Mouse (Mus musculus) A20 (cell line): ENCODE measurements around the gene Ccs.

Experiments used
- DNase-seq: peaks from one replicate; pipeline ENCODE4 v3.0.0-alpha.2; 2011; ENCODE audit warnings: low read depth, low spot score

Ccs gene

GRCm38 (mm10) chr19:4836096-4836495, 3.0 kb downstream of the Ccs start:
- no peak for DNase-seq

GRCm38 (mm10) chr19:4833977-4834376, 5.2 kb downstream of the Ccs start:
- no peak for DNase-seq

- no peak for DNase-seq
Measured at GRCm38 (mm10) chr19:4829156-4829555, 10.0 kb downstream of the Ccs start.

- no peak for DNase-seq
Measured at GRCm38 (mm10) chr19:4828444-4829114, 10.6 kb downstream of the Ccs start.

GRCm38 (mm10) chr19:4820678-4821303, 18.3 kb downstream of the Ccs start:
- DNase-seq = no peak

- no peak for DNase-seq
Measured at GRCm38 (mm10) chr19:4817182-4817835, 21.8 kb downstream of the Ccs start.

- peak; percentile 60 for DNase-seq
Measured at GRCm38 (mm10) chr19:4813015-4813414, 26.1 kb downstream of the Ccs start.

- DNase-seq = peak; percentile 65
Measured at GRCm38 (mm10) chr19:4812334-4812949, 26.7 kb downstream of the Ccs start.

- DNase-seq = no peak
Measured at GRCm38 (mm10) chr19:4811909-4812242, 27.3 kb downstream of the Ccs start.

- DNase-seq = peak; percentile 99
Measured at GRCm38 (mm10) chr19:4811063-4811908, 27.8 kb downstream of the Ccs start, which contains the start of the genes Gm21992 and Rbm14. Gm21992 (minus strand) TSS chr19:4811612. Rbm14 (minus strand) TSS chr19:4811634.

- no peak for DNase-seq
Measured at GRCm38 (mm10) chr19:4810746-4811062, 28.4 kb downstream of the Ccs start.

GRCm38 (mm10) chr19:4810309-4810708, 28.8 kb downstream of the Ccs start:
- DNase-seq = peak; percentile 19

GRCm38 (mm10) chr19:4803283-4803682, 35.8 kb downstream of the Ccs start:
- no peak for DNase-seq

GRCm38 (mm10) chr19:4802691-4803091, 36.4 kb downstream of the Ccs start:
- no peak for DNase-seq

- DNase-seq = no peak
Measured at GRCm38 (mm10) chr19:4799083-4799482, 40.0 kb downstream of the Ccs start.

- DNase-seq = no peak
Measured at GRCm38 (mm10) chr19:4797846-4798245, 41.3 kb downstream of the Ccs start.

GRCm38 (mm10) chr19:4795929-4796328, 43.2 kb downstream of the Ccs start:
- no peak for DNase-seq

- DNase-seq = peak; percentile 99
Measured at GRCm38 (mm10) chr19:4793831-4794422, 45.2 kb downstream of the Ccs start, which contains the start of gene Rbm4. Rbm4 (minus strand) TSS chr19:4793901.

GRCm38 (mm10) chr19:4793281-4793830, 45.8 kb downstream of the Ccs start:
- no peak for DNase-seq

GRCm38 (mm10) chr19:4786313-4786712, 52.8 kb downstream of the Ccs start:
- DNase-seq = no peak

- no peak for DNase-seq
Measured at GRCm38 (mm10) chr19:4785206-4785605, 53.9 kb downstream of the Ccs start.
